Mouse (Mus musculus) adrenal gland, adult 8-10 months (tissue): ENCODE measurements around the gene Spint3. TPM values are rescaled to one million over a fixed set of nuclear protein-coding genes. Genes with fewer than 3 reads are reported as not detected.
A peak's percentile ranks its signal among the peaks of the same experiment; 100 is the strongest.
"Not testable (repeated sequence)": the region's sequence is repeated elsewhere in the genome, so short reads cannot be mapped to it uniquely, and the experiment has no call there.

Experiments used
- DNase-seq: peaks from one replicate; pipeline ENCODE4 v3.0.0; 2022
- total RNA-seq, 4 experiments: library from RNA; stranded (reverse); gene quantifications; 2 replicates each; pipeline ENCODE4 v1.2.4; 2022

Spint3 gene
- not detected for total RNA-seq

- DNase-seq = not testable (repeated sequence)
These were observed at the start of gene Spint3 for GRCm38 (mm10) chr2:164573359-164573758. Gene Spint3 (minus strand): TSS chr2:164573459.

GRCm38 (mm10) chr2:164621775-164622174, 48.5 kb upstream of the Spint3 start:
- no peak for DNase-seq

- no peak for DNase-seq
These were observed 45.8 kb upstream of the Spint3 start for GRCm38 (mm10) chr2:164619050-164619449.

- DNase-seq = no peak
These were observed 42.1 kb upstream of the Spint3 start for GRCm38 (mm10) chr2:164615386-164615785.

GRCm38 (mm10) chr2:164613471-164613870, 40.2 kb upstream of the Spint3 start, which contains the start of the genes Wfdc6b and Wfdc8:
Gene Wfdc6b (plus strand): TSS chr2:164613522.
Gene Wfdc8 (minus strand): TSS chr2:164613626.
- not testable (repeated sequence) for DNase-seq

GRCm38 (mm10) chr2:164608781-164609180, 35.5 kb upstream of the Spint3 start:
- DNase-seq = peak; percentile 21

GRCm38 (mm10) chr2:164604411-164604810, 31.2 kb upstream of the Spint3 start:
- no peak for DNase-seq

- DNase-seq = no peak
These were observed 30.2 kb upstream of the Spint3 start for GRCm38 (mm10) chr2:164603482-164603881.

- DNase-seq = no peak
These were observed 26.9 kb upstream of the Spint3 start for GRCm38 (mm10) chr2:164600179-164600578.

GRCm38 (mm10) chr2:164593494-164593893, 20.2 kb upstream of the Spint3 start, which contains the start of gene Eppin:
Gene Eppin (minus strand): TSS chr2:164593594.
- no peak for DNase-seq

- DNase-seq = no peak
These were observed 18.8 kb upstream of the Spint3 start for GRCm38 (mm10) chr2:164592014-164592413.

- DNase-seq = not testable (repeated sequence)
These were observed 11.9 kb upstream of the Spint3 start, which contains the start of gene Wfdc6a for GRCm38 (mm10) chr2:164585025-164585725. Gene Wfdc6a (minus strand): TSS chr2:164585447.

GRCm38 (mm10) chr2:164567460-164567859, 5.8 kb downstream of the Spint3 start:
- DNase-seq = no peak

GRCm38 (mm10) chr2:164566997-164567396, 6.3 kb downstream of the Spint3 start:
- DNase-seq = no peak

GRCm38 (mm10) chr2:164564346-164564745, 8.9 kb downstream of the Spint3 start:
- DNase-seq = no peak

- DNase-seq = no peak
These were observed 9.8 kb downstream of the Spint3 start for GRCm38 (mm10) chr2:164563339-164564038.

- DNase-seq = no peak
These were observed 10.7 kb downstream of the Spint3 start, which contains the start of gene Wfdc2 for GRCm38 (mm10) chr2:164562391-164563188. Gene Wfdc2 (plus strand): TSS chr2:164562413.

GRCm38 (mm10) chr2:164560106-164560505, 13.2 kb downstream of the Spint3 start:
- DNase-seq = peak; percentile 46

GRCm38 (mm10) chr2:164558991-164559645, 14.1 kb downstream of the Spint3 start:
- no peak for DNase-seq

GRCm38 (mm10) chr2:164558426-164558825, 14.8 kb downstream of the Spint3 start:
- DNase-seq = no peak

- DNase-seq = no peak
These were observed 21.8 kb downstream of the Spint3 start for GRCm38 (mm10) chr2:164551502-164551901.

GRCm38 (mm10) chr2:164550895-164551269, 22.4 kb downstream of the Spint3 start:
- DNase-seq = no peak
